In genomic region chr17:45547461-45548190, GRCm38 (mm10) we compare ENCODE assay signal across 13 mouse cellular contexts. TPM values are rescaled to one million over a fixed set of nuclear protein-coding genes. Genes with fewer than 3 reads are reported as not detected.
DNase-seq lines count a peak whose midpoint lies in the region; ATAC-seq and TF ChIP-seq lines count a peak whose summit lies in the region.
"Had no signal": no experiment of that assay in that cellular context is flagged by ENCODE, and none has a peak within 500 bp of the region (broad histone marks: within the 10 kb centered on the region; RNA-seq: fewer than 3 reads in every experiment).

No protein-coding gene starts in this region.

- DNase-seq in cerebellum, adult 11 months = peak; percentile 52
- DNase-seq in brain, adult 2 months (ENCODE audit: low read depth, low spot score) = peak; percentile 85
- no peak for DNase-seq in limb, embryonic 14.5 days (ENCODE audit: low spot score)
- DNase-seq in urinary bladder, postnatal 36 days (ENCODE audit: low spot score in 2 of 2) = no peak
- DNase-seq in thymus, postnatal 0 days (ENCODE audit: low spot score) = no peak
- no peak for DNase-seq in left cerebral cortex, adult 18-20 months (ENCODE audit: low spot score in 2 of 2)
- DNase-seq: layer of hippocampus, postnatal 36 days; lung, postnatal 4 days; right cerebral cortex, postnatal 4 days had no signal

- H3K4me3 ChIP-seq in forebrain, embryonic 12.5 days (replicated peaks) = peak overlapping the region; percentile 84; the same call in 1 of the 2 replicates
- H3K4me3 ChIP-seq in limb, embryonic 14.5 days (replicated peaks; ENCODE audit: low read length) = no peak overlapping the region
- H3K4me3 ChIP-seq: liver, embryonic 12.5 days had no signal

- H3K4me1 ChIP-seq in forebrain, embryonic 12.5 days = peaks cover 68% of the 10 kb centered on the region
- peaks cover 9% of the 10 kb centered on the region; the same call in 1 of the 2 replicates for H3K4me1 ChIP-seq in limb, embryonic 14.5 days (ENCODE audit: control insufficient read depth, insufficient read depth, low read length)

- 0 out of 2 replicates have a peak overlapping the region, but pooled peaks have one; percentile 94 for H3K9ac ChIP-seq in forebrain, embryonic 12.5 days
- H3K9ac ChIP-seq in limb, embryonic 14.5 days (ENCODE audit: low read depth, low read length, severe bottlenecking) = no peak overlapping the region
- H3K9ac ChIP-seq: heart, embryonic 15.5 days; liver, embryonic 12.5 days had no signal

- no peak overlapping the region for H3K27ac ChIP-seq in forebrain, embryonic 12.5 days
- H3K27ac ChIP-seq in limb, embryonic 14.5 days (replicated peaks; ENCODE audit: low read depth, low read length) = no peak overlapping the region
- H3K27ac ChIP-seq: heart, embryonic 15.5 days; liver, embryonic 12.5 days had no signal

- H3K36me3 ChIP-seq in forebrain, embryonic 12.5 days (replicated peaks) = peaks cover 25% of the 10 kb centered on the region
- H3K36me3 ChIP-seq in limb, embryonic 14.5 days (ENCODE audit: control insufficient read depth, insufficient read depth, low read length) = peaks cover 15% of the 10 kb centered on the region; the same call in 1 of the 2 replicates
- H3K36me3 ChIP-seq: heart, embryonic 15.5 days; liver, embryonic 12.5 days had no signal

- H3K4me2 ChIP-seq in forebrain, embryonic 12.5 days = peak overlapping the region; percentile 72
- H3K4me2 ChIP-seq in limb, embryonic 14.5 days (replicated peaks; ENCODE audit: low read depth, low read length, severe bottlenecking) = 0 out of 2 replicates have a peak overlapping the region, but pooled peaks have one; percentile 82
- H3K4me2 ChIP-seq: liver, embryonic 12.5 days had no signal

- 72% methylated on average over 5 of the region's 5 CpGs for WGBS in forebrain, embryonic 12.5 days
- 78% methylated on average over 5 of the region's 5 CpGs for WGBS in limb, embryonic 14.5 days

- no peaks in the 10 kb centered on the region for H3K9me3 ChIP-seq in forebrain, embryonic 12.5 days
- H3K9me3 ChIP-seq in limb, embryonic 14.5 days (ENCODE audit: control insufficient read depth, low read length) = no peaks in the 10 kb centered on the region
- H3K9me3 ChIP-seq: heart, embryonic 15.5 days; liver, embryonic 12.5 days had no signal

- no peak for TF ChIP-seq POLR2A in limb, embryonic 14.5 days (IDR thresholded peaks at IDR 0.05; ENCODE audit: borderline replicate concordance, extremely low read depth, insufficient read depth, insufficient read length)

- ATAC-seq in cerebellum, adult (ENCODE audit: insufficient number of reproducible peaks, low FRiP score, low TSS enrichment) = no peak
- ATAC-seq in forebrain, embryonic 12.5 days (ENCODE audit: low FRiP score) = no peak
- no peak for ATAC-seq in limb, embryonic 14.5 days (ENCODE audit: low FRiP score, low read depth)

- peaks cover 69% of the 10 kb centered on the region for H3K27me3 ChIP-seq in forebrain, embryonic 12.5 days
- peaks cover 45% of the 10 kb centered on the region for H3K27me3 ChIP-seq in limb, embryonic 14.5 days (ENCODE audit: control insufficient read depth, insufficient read depth, low read length)

RNA-seq across cellular contexts. Expression of gene Tmem151b, which starts 1.9 kb away (rescaled TPM):
- 8.5 and 13.4 TPM in 2 replicates for polyA plus RNA-seq in forebrain, embryonic 12.5 days (2016; fragmentation: Nextera tagmentation; extraction: Ambion mirVana)
- 6.1 and 9.3 TPM in 2 replicates for polyA plus RNA-seq in limb, embryonic 14.5 days (2012; rRNA removed)
- polyA plus RNA-seq in limb, embryonic 14.5 days (2014; fragmentation: Nextera tagmentation; extraction: Ambion mirVana) = 2.9 and 4.7 TPM in 2 replicates
- polyA plus RNA-seq in thymus, postnatal 0 days (2015; fragmentation: Nextera tagmentation; extraction: Ambion mirVana) = 19.0 and 19.6 TPM in 2 replicates
- total RNA-seq in left cerebral cortex, adult 18-20 months (2021) = 100 to 1,000 TPM; 129 to 136 TPM

RNA-seq across cellular contexts. Expression of gene Nfkbie, which starts 7.9 kb away (rescaled TPM):
- polyA plus RNA-seq in forebrain, embryonic 12.5 days (2016; fragmentation: Nextera tagmentation; extraction: Ambion mirVana) = 5.5 and 5.7 TPM in 2 replicates
- 3.6 and 4.3 TPM in 2 replicates for polyA plus RNA-seq in limb, embryonic 14.5 days (2012; rRNA removed)
- 4.0 and 6.6 TPM in 2 replicates for polyA plus RNA-seq in limb, embryonic 14.5 days (2014; fragmentation: Nextera tagmentation; extraction: Ambion mirVana)
- 70.4 and 80.2 TPM in 2 replicates for polyA plus RNA-seq in thymus, postnatal 0 days (2015; fragmentation: Nextera tagmentation; extraction: Ambion mirVana)
- 1 to 10 TPM; 1.8 to 2.8 TPM for total RNA-seq in left cerebral cortex, adult 18-20 months (2021)

RNA-seq across cellular contexts. Expression of gene Slc35b2, which starts 16.0 kb away (rescaled TPM):
- polyA plus RNA-seq in forebrain, embryonic 12.5 days (2016; fragmentation: Nextera tagmentation; extraction: Ambion mirVana) = 91.0 and 91.7 TPM in 2 replicates
- 96.9 and 168 TPM in 2 replicates for polyA plus RNA-seq in limb, embryonic 14.5 days (2012; rRNA removed)
- 128 and 138 TPM in 2 replicates for polyA plus RNA-seq in limb, embryonic 14.5 days (2014; fragmentation: Nextera tagmentation; extraction: Ambion mirVana)
- polyA plus RNA-seq in thymus, postnatal 0 days (2015; fragmentation: Nextera tagmentation; extraction: Ambion mirVana) = 95.8 and 96.9 TPM in 2 replicates
- 10 to 100 TPM; 26.0 to 30.0 TPM for total RNA-seq in left cerebral cortex, adult 18-20 months (2021)

RNA-seq across cellular contexts. Expression of gene Tcte1, which starts 24.4 kb away (rescaled TPM):
- polyA plus RNA-seq in forebrain, embryonic 12.5 days (2016; fragmentation: Nextera tagmentation; extraction: Ambion mirVana) = 1.1 and 2.4 TPM in 2 replicates
- polyA plus RNA-seq in limb, embryonic 14.5 days (2012; rRNA removed) = 0.04 TPM in 1 of 2 replicates, not detected in the other
- 0.74 and 0.90 TPM in 2 replicates for polyA plus RNA-seq in limb, embryonic 14.5 days (2014; fragmentation: Nextera tagmentation; extraction: Ambion mirVana)
- polyA plus RNA-seq in thymus, postnatal 0 days (2015; fragmentation: Nextera tagmentation; extraction: Ambion mirVana) = 1.3 and 3.0 TPM in 2 replicates
- total RNA-seq in left cerebral cortex, adult 18-20 months (2021) = 1 to 10 TPM in 1 of 2 experiments, under 1 TPM in 1; 0.94 to 1.4 TPM

RNA-seq across cellular contexts. Expression of gene Hsp90ab1, which starts 25.4 kb away (rescaled TPM):
- 1,580 and 1,603 TPM in 2 replicates for polyA plus RNA-seq in forebrain, embryonic 12.5 days (2016; fragmentation: Nextera tagmentation; extraction: Ambion mirVana)
- polyA plus RNA-seq in limb, embryonic 14.5 days (2012; rRNA removed) = 788 and 951 TPM in 2 replicates
- 1,382 and 1,446 TPM in 2 replicates for polyA plus RNA-seq in limb, embryonic 14.5 days (2014; fragmentation: Nextera tagmentation; extraction: Ambion mirVana)
- polyA plus RNA-seq in thymus, postnatal 0 days (2015; fragmentation: Nextera tagmentation; extraction: Ambion mirVana) = 1,223 and 1,279 TPM in 2 replicates
- total RNA-seq in left cerebral cortex, adult 18-20 months (2021) = 1,000 to 10,000 TPM; 1,506 to 1,598 TPM

Comparison
In these comparisons a context has a peak if more than half of its experiments do, and no peak if none do; other contexts are left out.
1. DNase-seq: peak in cerebellum, adult 11 months (single experiment) and brain, adult 2 months (single experiment); none in limb, embryonic 14.5 days (single experiment), urinary bladder, postnatal 36 days (0 of 2), thymus, postnatal 0 days (single experiment) and left cerebral cortex, adult 18-20 months (0 of 2).